Mouse (Mus musculus) WW6 (cell line): ENCODE data around the gene Snrpc.

Source experiments
- DNase-seq: peaks from one replicate; pipeline ENCODE4 v3.0.0-alpha.2; 2013; ENCODE audit warnings: low read depth, low spot score

Gene Snrpc

DNA sequence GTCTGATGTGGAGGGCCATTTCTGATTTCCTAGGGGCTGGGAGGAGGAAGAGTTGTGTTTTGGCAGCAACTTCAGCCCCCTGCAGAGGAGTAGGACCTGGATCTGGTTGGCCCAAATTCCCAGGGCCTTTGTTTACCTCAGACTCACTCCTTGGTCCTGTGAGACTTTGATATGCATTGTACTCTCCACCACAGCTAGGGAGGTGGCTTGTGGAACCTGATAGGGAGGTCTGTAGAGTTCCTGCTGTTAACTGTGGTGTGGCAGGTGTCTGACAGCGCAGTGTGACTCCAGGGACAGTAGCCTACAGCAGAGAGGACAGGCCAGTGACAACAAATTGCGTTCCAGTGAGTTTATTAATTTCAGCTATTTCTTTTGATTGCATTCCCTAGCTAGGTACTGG, 21.2 kb downstream of the Snrpc start:
- DNase-seq: no peak

DNA sequence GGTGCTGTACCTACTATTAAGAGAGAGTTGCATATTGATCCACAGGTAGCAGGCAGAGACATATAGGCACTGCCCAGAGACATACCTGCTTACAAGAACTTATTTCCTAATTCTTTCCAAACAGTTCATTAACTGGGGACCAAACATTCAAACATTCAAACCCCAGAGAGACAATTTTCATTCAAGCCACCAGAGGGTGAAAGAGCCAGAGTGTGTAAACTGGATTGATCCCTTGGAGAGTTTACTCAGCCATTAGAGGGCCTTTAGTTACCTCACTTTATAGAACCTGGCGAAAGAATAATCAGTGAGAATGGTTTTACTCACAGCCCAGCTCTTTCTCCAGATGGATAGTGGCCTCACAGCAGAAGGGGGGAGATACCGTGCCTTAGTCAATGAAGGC, 27.5 kb downstream of the Snrpc start:
- no peak for DNase-seq

DNA sequence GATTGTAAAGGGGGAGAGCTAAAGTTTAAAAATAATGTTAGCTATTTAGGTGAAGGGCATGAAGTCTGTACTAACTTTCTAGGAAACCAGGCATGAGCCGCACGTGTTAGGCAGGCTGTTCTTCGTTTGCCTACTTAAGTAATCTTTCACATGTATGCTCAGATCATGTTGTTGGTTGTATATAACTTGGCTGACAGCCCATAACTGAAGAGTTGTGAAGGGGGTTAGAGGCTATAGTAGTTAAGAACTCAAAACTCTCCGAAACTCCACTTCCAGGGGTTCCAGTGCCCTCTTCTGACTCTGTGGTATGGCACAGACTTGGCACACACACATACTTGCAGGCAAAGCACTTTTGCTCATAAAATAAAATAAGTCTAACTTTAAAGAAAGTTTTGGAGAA, 28.8 kb downstream of the Snrpc start:
- DNase-seq: no peak

DNA sequence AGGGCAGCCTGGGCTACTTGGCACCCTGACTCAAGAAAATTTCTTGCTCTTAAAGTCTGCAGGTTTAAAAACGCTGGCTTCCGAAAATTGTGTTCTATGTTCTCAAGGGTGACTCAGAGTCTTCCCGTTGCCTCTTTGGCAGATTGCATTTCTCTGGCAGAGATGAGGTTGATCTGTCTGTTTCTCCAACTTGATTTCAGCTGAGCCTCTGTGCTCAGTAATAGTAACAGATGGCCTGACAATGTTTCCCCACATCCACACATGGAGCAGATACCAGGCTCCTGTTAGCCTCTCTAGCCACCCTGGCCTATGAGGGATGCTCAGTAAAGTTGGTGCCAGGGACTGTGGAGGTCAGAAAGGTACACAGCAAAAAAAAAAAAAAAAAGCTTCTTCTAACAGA, 33.9 kb downstream of the Snrpc start:
- DNase-seq: no peak

DNA sequence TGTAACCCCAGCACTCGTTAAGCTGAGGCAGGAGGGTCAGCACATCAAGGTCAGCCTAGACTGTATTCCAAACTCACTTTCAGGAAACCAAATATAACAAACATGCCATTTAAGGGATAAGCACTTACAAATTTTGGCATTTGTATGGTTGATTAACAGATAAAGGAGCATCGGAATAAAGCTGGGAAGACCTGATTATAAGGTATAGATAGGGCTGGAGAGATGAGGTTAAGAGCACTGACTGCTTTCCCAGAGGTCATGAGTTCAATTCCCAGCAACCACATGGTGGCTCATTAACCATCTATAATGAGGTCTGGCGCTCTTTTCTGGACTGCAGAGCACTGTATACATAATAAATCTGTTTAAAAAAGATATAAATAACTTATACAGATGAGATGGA, 35.6 kb downstream of the Snrpc start:
- no peak for DNase-seq

DNA sequence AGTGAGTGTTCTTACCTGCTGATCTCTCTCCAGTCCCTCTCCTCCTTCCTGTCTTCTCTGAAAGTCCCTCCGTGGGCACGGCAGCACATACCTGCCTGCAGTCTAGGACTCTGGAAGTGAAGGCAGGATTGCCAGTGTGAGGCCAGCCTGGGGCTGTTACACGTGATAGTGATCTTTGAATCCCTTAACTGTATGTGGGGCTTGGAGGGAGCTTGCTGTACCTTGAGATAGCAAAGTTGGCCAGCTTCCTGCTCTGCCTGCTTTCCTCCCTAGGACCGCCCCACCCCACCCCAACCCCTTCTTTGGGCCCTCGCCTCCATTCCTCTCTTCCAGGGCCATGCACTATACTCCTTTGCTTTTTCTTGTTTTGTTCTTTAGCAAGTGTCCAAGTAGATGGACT, 36.6 kb downstream of the Snrpc start:
- no peak for DNase-seq

DNA sequence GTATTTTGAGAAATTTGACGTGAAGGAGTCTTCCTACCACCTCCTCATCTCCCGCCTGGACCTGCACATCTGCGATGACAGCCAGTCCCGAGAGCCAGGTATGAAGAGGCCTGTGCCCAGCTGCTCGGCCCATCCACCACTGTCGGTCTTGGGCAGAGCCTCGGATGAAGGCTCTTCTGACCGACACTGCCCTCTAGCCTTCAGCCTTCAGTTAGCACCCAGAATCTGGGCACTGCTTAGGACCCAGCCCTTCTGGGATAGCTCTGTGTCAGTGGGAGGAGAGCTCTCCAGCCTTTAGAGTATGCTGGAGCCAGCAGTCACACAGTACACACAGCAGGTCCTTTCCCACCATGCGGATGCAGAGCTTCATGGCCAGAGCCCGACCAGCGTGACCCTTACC, 43.6 kb downstream of the Snrpc start:
- no peak for DNase-seq

DNA sequence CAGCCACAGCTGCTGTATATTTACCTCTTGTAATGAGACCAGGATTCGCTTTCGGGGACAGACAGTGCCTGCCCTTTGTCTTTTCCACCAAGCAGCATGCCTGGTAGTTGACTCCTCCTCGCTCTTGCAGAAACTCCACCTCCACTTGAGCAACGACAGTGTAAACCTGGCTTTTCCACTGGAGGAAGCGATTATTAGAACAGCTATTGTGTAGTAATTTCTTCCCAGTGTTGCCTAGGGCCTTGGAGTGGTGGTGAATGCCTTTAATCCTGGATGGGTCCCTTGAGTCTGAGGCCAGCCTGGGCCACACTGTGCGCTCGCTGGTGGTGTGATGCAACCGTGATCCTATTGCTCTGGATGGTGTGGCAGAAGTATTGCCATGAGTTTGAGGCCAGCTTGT, 45.2 kb downstream of the Snrpc start:
- DNase-seq: no peak

DNA sequence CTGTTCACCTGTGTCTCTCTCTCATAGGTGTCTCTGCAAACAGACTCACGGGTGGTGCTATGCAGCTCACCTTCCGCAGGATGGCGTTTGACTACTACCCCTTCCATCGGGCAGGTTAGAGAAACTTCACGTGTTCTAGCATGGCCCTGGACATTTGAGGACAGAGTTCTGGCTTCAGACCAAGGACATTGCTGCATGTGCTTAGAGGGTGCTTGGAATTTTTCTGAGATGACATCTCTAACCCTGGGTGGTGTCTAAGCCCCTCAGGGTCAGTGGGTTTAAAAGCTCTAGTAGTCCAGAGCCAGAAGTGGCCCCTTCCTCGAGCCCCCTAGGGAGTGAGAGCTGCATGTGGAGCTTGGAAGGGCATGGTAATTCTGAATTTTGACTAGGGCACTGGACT, 46.0 kb downstream of the Snrpc start:
- DNase-seq: no peak

DNA sequence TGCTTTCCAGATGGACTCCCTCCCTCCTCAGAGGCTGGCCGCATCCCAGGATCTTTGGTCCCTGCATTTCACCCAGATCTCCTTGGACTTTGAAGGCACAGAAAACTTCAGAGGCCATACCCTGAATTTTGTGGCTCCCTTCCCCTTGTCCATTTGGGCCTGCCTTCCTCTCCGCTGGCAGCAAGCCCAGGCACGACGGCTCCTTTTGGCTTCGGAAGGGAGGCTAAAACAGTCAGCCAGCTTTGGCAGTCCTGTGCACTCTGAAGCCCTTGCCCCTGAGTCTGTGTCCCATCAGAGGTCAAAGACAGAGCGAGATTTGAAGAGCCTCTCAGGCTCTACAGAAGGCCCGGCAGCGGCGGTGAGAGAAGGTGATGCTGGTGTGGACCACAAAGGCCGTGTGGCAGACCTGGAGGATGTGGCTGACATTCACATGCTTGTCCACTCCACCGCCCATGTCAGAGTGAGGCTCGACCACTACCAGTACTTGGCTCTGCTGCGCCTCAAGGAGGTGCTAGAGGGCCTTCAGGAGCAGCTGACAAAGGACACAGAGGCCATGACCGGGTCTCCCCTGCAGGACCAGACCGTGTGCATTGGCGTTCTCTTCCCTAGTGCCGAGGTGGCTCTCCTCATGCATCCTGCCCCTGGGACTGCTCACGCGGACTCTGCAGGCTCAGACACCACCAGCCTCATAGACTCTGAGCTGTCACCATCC, 48.7 kb downstream of the Snrpc start:
- DNase-seq: no peak
